Mouse (Mus musculus): ENCODE data around the gene Taar8c.

Taar8c gene

DNA sequence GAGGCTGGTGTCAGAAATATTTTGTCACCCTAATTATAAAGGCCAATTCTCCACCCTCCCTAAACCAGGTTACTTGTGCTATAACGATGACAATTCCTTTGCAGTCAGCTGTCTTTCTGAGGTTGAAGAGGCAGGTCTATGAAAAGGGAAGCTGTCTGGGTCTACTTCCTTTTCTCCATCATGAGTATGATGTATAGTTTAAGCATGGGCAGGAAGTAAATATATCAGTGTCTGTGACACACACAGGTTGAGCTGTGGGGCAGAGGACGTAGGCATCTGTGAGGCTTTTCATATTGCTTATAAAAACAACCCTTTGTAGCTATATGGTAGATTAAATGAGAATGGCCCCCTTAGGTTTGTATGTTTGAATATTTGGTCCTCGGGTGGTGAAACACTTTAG is 42.7 kb downstream of the Taar8c start:
- DNase-seq (ENCODE audit: low read depth) = no peak

DNA sequence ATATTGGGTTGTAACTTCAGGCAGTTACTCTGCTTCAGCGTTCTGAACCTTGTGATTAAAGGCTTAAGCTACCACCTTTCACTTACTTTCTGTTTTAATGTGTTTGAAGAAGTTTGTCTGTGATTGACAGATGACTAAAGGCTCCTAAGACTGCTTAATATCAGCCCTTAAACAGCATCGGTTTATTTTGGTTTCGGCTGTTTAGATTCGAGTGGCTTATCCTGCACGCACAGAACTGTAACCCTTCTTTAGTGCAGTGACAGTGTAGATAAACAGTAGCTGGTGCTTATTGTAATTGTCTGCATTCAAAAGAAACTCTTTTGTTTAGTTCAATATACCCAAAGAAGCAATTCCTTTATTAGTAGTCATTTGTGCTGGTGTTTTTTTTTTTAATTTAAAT is 49.7 kb downstream of the Taar8c start:
- no peak for DNase-seq (ENCODE audit: low read depth)

All from naive thymus-derived CD4-positive, alpha-beta T cell, adult 2 months (primary cell).